In the genomic region with DNA sequence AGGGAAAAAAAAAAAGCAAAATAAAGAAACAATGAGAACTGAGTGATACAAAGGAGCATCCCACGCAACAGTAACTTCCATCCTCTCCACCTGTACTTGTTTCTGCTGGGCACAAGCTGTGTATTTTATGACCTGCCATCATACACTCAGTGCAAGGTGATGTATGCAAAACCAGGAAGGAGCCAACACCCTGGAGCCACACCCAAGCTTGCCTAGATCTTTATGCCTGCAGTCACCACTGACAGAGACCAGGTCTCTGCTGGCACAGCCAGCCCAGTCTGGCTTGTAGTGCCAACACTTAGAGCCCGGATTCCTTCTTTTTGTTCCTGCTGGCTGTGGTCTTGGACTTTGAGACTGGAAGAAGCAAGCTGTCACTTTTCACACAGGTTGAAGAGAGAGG, we compare ENCODE assay signal across 23 mouse cellular contexts.
DNase-seq lines count a peak whose midpoint lies in the region; ATAC-seq and TF ChIP-seq lines count a peak whose summit lies in the region.
"Had no signal": no experiment of that assay in that cellular context is flagged by ENCODE, and none has a peak within 500 bp of the region (broad histone marks: within the 10 kb centered on the region; RNA-seq: fewer than 3 reads in every experiment).

No protein-coding gene starts in this region.

- no peak overlapping the region for H3K4me3 ChIP-seq in kidney, adult 2 months (ENCODE audit: insufficient read depth, low read depth, low read length)
- no peak overlapping the region for H3K4me3 ChIP-seq in kidney, embryonic 15.5 days (replicated peaks)
- no peak overlapping the region for H3K4me3 ChIP-seq in intestine, embryonic 15.5 days (replicated peaks)
- H3K4me3 ChIP-seq in small intestine, adult 2 months (ENCODE audit: low read depth, low read length) = no peak overlapping the region
- H3K4me3 ChIP-seq: forebrain, embryonic 10.5 days; forebrain, embryonic 13.5 days; gastrocnemius, adult 2 months; heart, adult 2 months; heart, embryonic 10.5 days; hindbrain, embryonic 12.5 days; hindbrain, embryonic 15.5 days had no signal

- no peaks in the 10 kb centered on the region for H3K9me3 ChIP-seq in kidney, embryonic 15.5 days (replicated peaks)
- H3K9me3 ChIP-seq in intestine, embryonic 15.5 days = no peaks in the 10 kb centered on the region
- H3K9me3 ChIP-seq: forebrain, embryonic 10.5 days; forebrain, embryonic 13.5 days; heart, embryonic 10.5 days; hindbrain, embryonic 12.5 days; hindbrain, embryonic 15.5 days had no signal

- no peak overlapping the region for H3K9ac ChIP-seq in kidney, embryonic 15.5 days
- no peak overlapping the region for H3K9ac ChIP-seq in intestine, embryonic 15.5 days
- H3K9ac ChIP-seq: forebrain, embryonic 13.5 days; hindbrain, embryonic 12.5 days; hindbrain, embryonic 15.5 days had no signal

- peak; percentile 18 for DNase-seq in kidney, adult 2 months
- DNase-seq in ES-CJ7 (ENCODE audit: low read depth, low spot score) = peak; percentile 55
- DNase-seq in Muller cell, postnatal 12 days (ENCODE audit: inconsistent ontology term) = no peak
- DNase-seq in heart, adult 11 months = no peak
- DNase-seq: adrenal gland, postnatal 10 days; adrenal gland, postnatal 36 days; B cell, adult 2 months; cerebellum, adult 18-20 months; cerebellum, adult 9-10 months; cerebellum, postnatal 14 days; gastrocnemius, adult 2 months; gastrocnemius, postnatal 14 days; heart, adult 2 months had no signal

- TF ChIP-seq POLR2A in kidney, adult 2 months (IDR thresholded peaks at IDR 0.05; ENCODE audit: low read depth, low read length) = no peak
- TF ChIP-seq POLR2A in small intestine, adult 2 months (IDR thresholded peaks at IDR 0.05; ENCODE audit: low read depth, low read length) = no peak

- H3K4me2 ChIP-seq in kidney, embryonic 15.5 days = no peak overlapping the region
- no peak overlapping the region for H3K4me2 ChIP-seq in intestine, embryonic 15.5 days (replicated peaks)
- H3K4me2 ChIP-seq: forebrain, embryonic 13.5 days; hindbrain, embryonic 12.5 days; hindbrain, embryonic 15.5 days had no signal

- no peak for ATAC-seq in kidney, embryonic 15.5 days (replicated peaks; ENCODE audit: low FRiP score)
- peak; percentile 72 for ATAC-seq in intestine, embryonic 15.5 days
- ATAC-seq: forebrain, embryonic 13.5 days; forebrain, embryonic 16.5 days had no signal

- H3K27me3 ChIP-seq in kidney, adult 2 months (replicated peaks; ENCODE audit: control insufficient read depth, insufficient read depth, low read length) = no peaks in the 10 kb centered on the region
- no peaks in the 10 kb centered on the region for H3K27me3 ChIP-seq in kidney, embryonic 15.5 days
- H3K27me3 ChIP-seq in intestine, embryonic 15.5 days (replicated peaks) = no peaks in the 10 kb centered on the region
- H3K27me3 ChIP-seq in small intestine, adult 2 months (ENCODE audit: control insufficient read depth, insufficient read depth, low read length) = no peaks in the 10 kb centered on the region
- H3K27me3 ChIP-seq: CH12.LX; forebrain, embryonic 13.5 days; hindbrain, embryonic 12.5 days; hindbrain, embryonic 15.5 days had no signal

- no peaks in the 10 kb centered on the region for H3K36me3 ChIP-seq in kidney, adult 2 months (ENCODE audit: control insufficient read depth, insufficient read depth, low read length)
- no peaks in the 10 kb centered on the region for H3K36me3 ChIP-seq in kidney, embryonic 15.5 days
- no peaks in the 10 kb centered on the region for H3K36me3 ChIP-seq in intestine, embryonic 15.5 days
- H3K36me3 ChIP-seq in small intestine, adult 2 months (ENCODE audit: control insufficient read depth, insufficient read depth, low read length) = peaks cover 4% of the 10 kb centered on the region; the same call in 1 of the 2 replicates
- H3K36me3 ChIP-seq: heart, embryonic 10.5 days had no signal

- no peaks in the 10 kb centered on the region for H3K4me1 ChIP-seq in kidney, adult 2 months (ENCODE audit: control insufficient read depth, insufficient read depth, low read length)
- 0 out of 2 replicates have a peak, but pooled peaks cover 6% of the 10 kb centered on the region for H3K4me1 ChIP-seq in kidney, embryonic 15.5 days
- 0 out of 2 replicates have a peak, but pooled peaks cover 2% of the 10 kb centered on the region for H3K4me1 ChIP-seq in intestine, embryonic 15.5 days (replicated peaks)
- H3K4me1 ChIP-seq in small intestine, adult 2 months (ENCODE audit: control insufficient read depth, insufficient read depth, insufficient read length, low read length) = peaks cover 6% of the 10 kb centered on the region; the same call in 1 of the 2 replicates
- H3K4me1 ChIP-seq: forebrain, embryonic 10.5 days had no signal

- no peak for TF ChIP-seq CTCF in kidney, adult 2 months (conservative IDR thresholded peaks at IDR 0.05; ENCODE audit: insufficient read depth, insufficient read length, low read depth, low read length)
- TF ChIP-seq CTCF in small intestine, adult 2 months (IDR thresholded peaks at IDR 0.05; ENCODE audit: extremely low read depth, insufficient read length, insufficient replicate concordance, low read depth, low read length) = no peak

- 76% methylated on average over 2 of the region's 2 CpGs for WGBS in kidney, adult 2 months
- WGBS in kidney, embryonic 15.5 days = 85% methylated on average over 2 of the region's 2 CpGs
- 79% methylated on average over 2 of the region's 2 CpGs for WGBS in intestine, embryonic 15.5 days
- WGBS in small intestine, adult 2 months = 15% methylated on average over 2 of the region's 2 CpGs

- H3K27ac ChIP-seq in kidney, adult 2 months (ENCODE audit: insufficient read depth, low read depth, low read length) = no peak overlapping the region
- H3K27ac ChIP-seq in kidney, embryonic 15.5 days = no peak overlapping the region
- H3K27ac ChIP-seq in intestine, embryonic 15.5 days = no peak overlapping the region
- H3K27ac ChIP-seq in small intestine, adult 2 months (ENCODE audit: insufficient read depth, low read depth, low read length) = peak overlapping the region; percentile 47; the same call in 1 of the 2 replicates
- H3K27ac ChIP-seq: forebrain, embryonic 10.5 days; forebrain, embryonic 13.5 days; gastrocnemius, adult 2 months; heart, adult 2 months; heart, embryonic 10.5 days; hindbrain, embryonic 12.5 days; hindbrain, embryonic 15.5 days had no signal

Comparison
In these comparisons a context has a peak if more than half of its experiments do, and no peak if none do; other contexts are left out.
1. DNase-seq: peak in kidney, adult 2 months (single experiment) and ES-CJ7 (single experiment); none in Muller cell, postnatal 12 days (single experiment) and heart, adult 11 months (single experiment).